Mouse (Mus musculus): Measurements from ENCODE around the gene Ankrd2. TPM values are rescaled to one million over a fixed set of nuclear protein-coding genes. Genes with fewer than 3 reads are reported as not detected.
A peak's percentile ranks its signal among the peaks of the same experiment; 100 is the strongest.

Ankrd2 gene
- total RNA-seq (2021): under 1 TPM in 1 of 2 experiments, not detected in 1; 0.32 TPM
- long read RNA-seq, experiment 1, partial matches to known transcripts: 0 of 1 reads
- long read RNA-seq, experiment 1, other reads (novel, unspliced or antisense): 1 of 1 reads
- long read RNA-seq, experiment 2: 0 reads

DNA sequence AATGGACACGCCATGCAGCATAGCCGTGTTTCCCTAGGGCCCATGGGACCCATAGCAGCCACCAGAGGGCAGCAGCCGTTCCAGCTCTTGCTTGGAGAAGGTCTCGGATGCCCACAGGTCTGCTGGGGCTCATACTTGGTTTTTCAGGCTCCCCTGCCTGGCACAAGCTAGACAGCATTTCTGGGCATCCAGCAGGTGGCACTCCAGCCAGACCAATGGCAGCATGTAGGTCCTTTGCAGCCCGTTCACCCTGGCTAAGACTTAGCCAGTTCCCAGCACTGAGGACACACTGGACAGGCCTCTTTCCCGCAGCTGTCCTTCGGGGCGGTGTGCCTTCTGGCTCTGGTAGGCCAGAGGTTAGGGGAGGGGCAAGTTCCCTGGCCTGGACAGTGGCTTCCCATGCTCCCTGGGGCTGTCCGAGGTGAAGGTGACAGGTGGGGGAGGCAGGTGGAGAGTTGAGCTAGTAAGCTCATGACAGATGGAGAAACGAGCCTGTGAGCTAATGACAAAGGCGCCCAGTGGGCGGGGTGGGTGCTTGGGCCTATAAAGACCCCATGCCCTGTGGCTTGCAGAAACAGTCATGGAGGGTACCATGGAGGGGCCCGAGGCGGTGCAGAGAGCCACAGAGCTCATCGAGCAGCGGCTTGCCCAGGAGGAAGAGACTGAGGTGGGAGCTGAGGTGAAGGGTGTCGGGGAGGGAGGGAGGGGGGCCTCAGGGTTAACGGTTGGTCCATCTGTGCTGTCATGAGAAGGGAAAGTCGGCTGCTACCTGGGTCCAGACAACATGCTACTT, at the start of gene Ankrd2:
Ankrd2 (plus strand) TSS at position 545 of the 793 bp plus-strand sequence.
- DNase-seq (ENCODE audit: low spot score in 2 of 2): peak; percentile 80 to 86
- intact Hi-C loops (cut with DNase I): loop anchor here (5.0 kb wide), 2 partner anchors 37 to 117 kb away; no protein-coding TSS in a partner anchor

DNA sequence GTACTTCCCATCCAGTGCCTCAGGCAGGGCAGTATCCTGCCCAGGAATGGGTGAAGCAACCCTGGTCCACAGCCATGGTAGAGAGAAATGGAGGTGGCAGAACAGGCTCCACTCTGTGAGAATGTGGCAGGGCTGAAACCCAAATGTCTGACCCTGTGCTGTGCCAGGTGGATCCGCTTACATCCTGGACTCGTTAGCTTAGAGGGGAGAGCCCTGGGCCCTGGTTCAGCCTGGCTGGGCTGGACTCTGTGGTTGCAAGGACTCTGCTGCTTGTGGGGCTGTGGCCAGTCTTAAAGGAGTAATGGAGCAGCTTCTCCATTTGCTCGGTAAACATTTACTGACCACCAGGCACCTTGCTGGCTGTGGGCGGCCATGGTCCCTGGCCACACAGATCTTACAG, 48.6 kb upstream of the Ankrd2 start:
- DNase-seq (ENCODE audit: low spot score in 2 of 2): no peak
- intact Hi-C loops (cut with DNase I): no loop called here

GRCm38 (mm10) chr19:41989810-41990209, 46.0 kb upstream of the Ankrd2 start:
- DNase-seq (ENCODE audit: low spot score in 2 of 2): no peak
- intact Hi-C loops (cut with DNase I): no loop called here

- DNase-seq (ENCODE audit: low spot score in 2 of 2): no peak
- intact Hi-C loops (cut with DNase I): no loop called here
Measured at GRCm38 (mm10) chr19:41991926-41992477, 43.8 kb upstream of the Ankrd2 start.

DNA sequence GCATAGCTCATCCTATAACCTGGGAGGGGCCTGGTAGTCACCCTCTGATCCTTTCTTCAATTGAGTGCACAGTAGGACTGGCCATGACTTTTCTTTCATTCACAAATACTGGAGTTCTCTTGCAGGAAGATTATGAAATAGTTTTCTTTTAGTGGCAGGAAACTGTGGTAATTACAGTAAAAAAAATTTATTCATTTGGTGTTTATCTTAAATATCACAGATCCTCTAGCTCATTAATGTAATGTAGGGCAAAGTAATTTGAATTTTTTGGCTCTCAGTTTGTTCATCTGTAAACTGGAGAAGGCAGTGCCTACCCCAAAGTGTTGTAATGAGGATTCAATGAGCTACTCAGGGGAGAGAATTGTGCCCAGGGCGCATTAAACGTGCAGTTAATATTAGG, 42.8 kb upstream of the Ankrd2 start:
- no peak for DNase-seq (ENCODE audit: low spot score in 2 of 2)
- intact Hi-C loops (cut with DNase I): no loop called here

DNA sequence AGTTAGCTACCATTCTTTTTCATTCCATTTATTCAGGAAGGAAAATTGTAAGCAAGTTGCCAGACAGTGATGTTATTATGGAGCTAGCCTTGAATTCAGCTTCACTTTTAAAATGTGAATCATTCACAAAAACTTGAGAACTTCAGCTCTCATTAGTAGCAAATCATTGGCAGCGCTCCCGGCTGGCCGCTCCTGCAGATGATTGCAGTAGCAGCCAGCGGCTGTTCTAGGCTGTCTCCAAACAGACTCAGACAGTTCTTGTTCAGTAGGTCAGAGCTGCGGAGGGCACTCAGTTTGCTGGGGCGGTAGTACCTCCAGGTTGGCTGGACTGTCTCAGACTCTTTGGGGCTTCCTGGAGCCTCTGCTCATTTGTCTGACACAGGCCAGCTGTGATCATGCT, 42.3 kb upstream of the Ankrd2 start:
- intact Hi-C loops (cut with DNase I): no loop called here
- peak; percentile 84 to 85 for DNase-seq (ENCODE audit: low spot score in 2 of 2)

GRCm38 (mm10) chr19:41994023-41994422, 41.8 kb upstream of the Ankrd2 start:
- intact Hi-C loops (cut with DNase I): no loop called here
- DNase-seq (ENCODE audit: low spot score in 2 of 2): no peak

GRCm38 (mm10) chr19:41995483-41995882, 40.3 kb upstream of the Ankrd2 start:
- DNase-seq (ENCODE audit: low spot score in 2 of 2): no peak
- intact Hi-C loops (cut with DNase I): no loop called here

DNA sequence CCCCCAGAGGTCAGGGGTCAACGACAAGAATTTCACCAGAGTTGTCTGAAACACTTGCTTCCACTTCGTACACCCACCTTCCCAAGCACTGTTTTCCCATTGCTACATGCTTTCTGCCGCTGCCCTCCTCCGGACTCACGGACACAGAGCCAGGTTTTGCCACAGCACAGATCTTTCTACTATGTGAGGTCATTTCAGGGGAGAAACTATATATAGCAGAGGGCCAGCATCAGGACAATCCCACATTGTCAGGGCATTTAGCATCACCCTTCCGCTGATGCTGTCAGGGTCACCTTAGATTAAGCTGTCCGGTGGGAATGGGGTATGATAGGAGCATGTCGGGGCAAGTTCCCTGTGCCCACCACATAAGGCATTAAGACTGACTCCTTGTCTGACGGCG, 38.7 kb upstream of the Ankrd2 start:
- intact Hi-C loops (cut with DNase I): no loop called here
- DNase-seq (ENCODE audit: low spot score in 2 of 2): no peak

GRCm38 (mm10) chr19:41998770-41999548, 36.8 kb upstream of the Ankrd2 start:
- no peak for DNase-seq (ENCODE audit: low spot score in 2 of 2)
- intact Hi-C loops (cut with DNase I): no loop called here

GRCm38 (mm10) chr19:41999688-42000283, 36.0 kb upstream of the Ankrd2 start:
- intact Hi-C loops (cut with DNase I): no loop called here
- DNase-seq (ENCODE audit: low spot score in 2 of 2): no peak

DNA sequence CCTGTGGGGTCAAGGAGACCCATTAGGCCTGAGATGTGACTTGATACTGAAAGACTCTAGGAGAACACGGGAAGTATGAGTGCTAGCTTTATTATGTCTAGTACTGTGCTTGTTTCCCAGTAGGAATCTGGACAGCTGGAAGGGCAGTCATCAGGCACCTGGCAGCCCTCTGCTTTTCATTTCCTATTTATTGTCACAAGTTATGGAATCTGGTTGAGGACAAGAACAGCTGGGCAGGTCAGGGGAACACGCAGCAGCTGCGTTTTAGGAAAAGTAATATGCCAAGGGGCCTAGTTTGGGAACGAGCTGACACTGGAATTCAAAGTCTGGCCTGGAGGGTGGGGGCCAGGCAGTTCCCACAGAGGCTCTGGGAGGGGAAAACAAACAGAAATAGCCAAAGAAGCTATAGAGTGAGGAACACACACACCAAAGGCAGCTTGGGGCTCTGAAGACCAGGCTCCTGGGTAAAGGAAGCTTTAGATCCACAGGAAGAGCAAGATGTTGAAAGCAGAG, 35.3 kb upstream of the Ankrd2 start:
- intact Hi-C loops (cut with DNase I): no loop called here
- DNase-seq (ENCODE audit: low spot score in 2 of 2): no peak

DNA sequence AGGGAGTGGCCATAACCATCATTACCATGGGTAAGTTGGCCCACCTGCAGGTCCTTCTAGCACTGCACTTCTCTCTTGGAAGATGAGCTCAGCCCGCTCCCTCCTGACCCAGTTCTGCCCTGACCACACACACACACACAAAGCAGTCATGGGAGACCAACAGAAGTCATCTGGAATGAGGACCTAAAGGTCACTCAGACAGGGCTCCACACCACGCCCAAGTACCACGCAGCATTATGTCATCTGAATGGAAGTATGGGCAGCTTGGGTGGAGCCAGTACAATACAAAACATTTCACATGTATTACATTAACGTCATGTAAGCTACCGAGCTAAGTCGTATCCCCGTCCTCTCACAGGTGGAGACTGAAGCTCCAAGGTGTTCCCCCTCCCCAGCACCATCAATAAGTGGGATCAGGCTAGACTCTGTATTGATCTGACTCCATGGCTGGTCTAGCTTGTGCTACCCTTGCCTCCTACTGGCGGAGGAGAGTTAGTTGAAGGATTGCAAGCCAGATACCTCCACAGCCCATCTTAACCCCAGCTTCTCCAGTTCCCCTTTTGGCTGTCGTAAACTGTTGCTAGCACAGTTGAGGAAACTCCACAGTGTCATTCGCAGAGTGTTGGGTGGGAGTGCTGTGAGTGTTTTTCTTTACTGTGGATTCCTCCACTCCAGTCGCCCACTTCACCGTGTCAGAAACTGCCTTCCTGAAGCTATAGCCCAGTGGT, 34.4 kb upstream of the Ankrd2 start:
- no peak for DNase-seq (ENCODE audit: low spot score in 2 of 2)
- intact Hi-C loops (cut with DNase I): no loop called here

GRCm38 (mm10) chr19:42004258-42004657, 31.5 kb upstream of the Ankrd2 start:
- intact Hi-C loops (cut with DNase I): no loop called here
- DNase-seq (ENCODE audit: low spot score in 2 of 2): no peak

DNA sequence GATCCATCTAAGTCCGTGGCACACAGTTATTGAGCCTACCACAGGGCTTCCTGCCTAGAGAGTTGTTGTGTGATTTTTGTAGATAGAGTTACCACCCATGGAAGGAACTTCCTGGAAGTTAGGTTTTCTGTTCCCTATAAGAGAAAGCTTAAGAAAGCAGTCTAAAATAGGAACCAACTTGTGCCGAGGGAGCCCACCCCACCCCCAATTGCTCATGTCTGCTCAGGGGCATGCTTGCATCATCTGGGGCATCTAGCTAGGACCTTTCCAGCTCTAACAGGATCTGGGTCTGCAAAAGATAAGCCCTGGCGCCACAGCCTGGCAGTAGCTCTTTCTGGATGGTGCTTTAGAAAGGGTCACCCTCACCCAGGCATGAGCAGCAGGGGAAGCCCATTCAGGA, 30.2 kb upstream of the Ankrd2 start:
- DNase-seq (ENCODE audit: low spot score in 2 of 2): peak; percentile 30 to 52
- intact Hi-C loops (cut with DNase I): no loop called here

DNA sequence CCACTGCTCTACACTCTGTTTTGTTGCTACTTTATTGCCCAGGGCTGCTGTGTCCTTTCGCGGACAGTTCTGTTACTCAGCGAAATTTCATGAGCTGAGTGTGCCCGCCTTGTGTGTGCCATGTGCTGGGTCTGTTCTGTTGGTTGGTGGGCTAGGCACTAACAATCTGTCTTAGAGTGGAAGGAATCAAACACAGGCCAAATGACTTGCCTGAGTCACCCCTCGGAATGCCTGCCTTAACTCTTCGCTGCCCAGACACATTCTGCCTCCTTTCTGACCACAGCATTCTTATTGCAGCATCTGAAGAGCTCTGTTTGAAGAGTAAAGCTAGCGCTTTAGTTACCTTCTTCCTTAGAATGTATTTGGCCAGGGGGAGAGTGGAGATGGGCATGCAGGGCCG, 29.2 kb upstream of the Ankrd2 start:
- DNase-seq (ENCODE audit: low spot score in 2 of 2): no peak
- intact Hi-C loops (cut with DNase I): no loop called here

- intact Hi-C loops (cut with DNase I): no loop called here
- no peak for DNase-seq (ENCODE audit: low spot score in 2 of 2)
Measured at GRCm38 (mm10) chr19:42008586-42008985, 27.2 kb upstream of the Ankrd2 start.

- intact Hi-C loops (cut with DNase I): no loop called here
Measured at GRCm38 (mm10) chr19:42009067-42009466, 26.7 kb upstream of the Ankrd2 start.

GRCm38 (mm10) chr19:42010436-42010835, 25.4 kb upstream of the Ankrd2 start:
- no peak for DNase-seq (ENCODE audit: low spot score in 2 of 2)
- intact Hi-C loops (cut with DNase I): no loop called here

More at GRCm38 (mm10) chr19:42009067-42009466, 26.7 kb upstream of the Ankrd2 start:
- no peak for DNase-seq (ENCODE audit: low spot score in 2 of 2)

All from left cerebral cortex, postnatal 14 days (tissue).